Comparison of ENCODE assay signal across 15 mouse cellular contexts in the genomic region with DNA sequence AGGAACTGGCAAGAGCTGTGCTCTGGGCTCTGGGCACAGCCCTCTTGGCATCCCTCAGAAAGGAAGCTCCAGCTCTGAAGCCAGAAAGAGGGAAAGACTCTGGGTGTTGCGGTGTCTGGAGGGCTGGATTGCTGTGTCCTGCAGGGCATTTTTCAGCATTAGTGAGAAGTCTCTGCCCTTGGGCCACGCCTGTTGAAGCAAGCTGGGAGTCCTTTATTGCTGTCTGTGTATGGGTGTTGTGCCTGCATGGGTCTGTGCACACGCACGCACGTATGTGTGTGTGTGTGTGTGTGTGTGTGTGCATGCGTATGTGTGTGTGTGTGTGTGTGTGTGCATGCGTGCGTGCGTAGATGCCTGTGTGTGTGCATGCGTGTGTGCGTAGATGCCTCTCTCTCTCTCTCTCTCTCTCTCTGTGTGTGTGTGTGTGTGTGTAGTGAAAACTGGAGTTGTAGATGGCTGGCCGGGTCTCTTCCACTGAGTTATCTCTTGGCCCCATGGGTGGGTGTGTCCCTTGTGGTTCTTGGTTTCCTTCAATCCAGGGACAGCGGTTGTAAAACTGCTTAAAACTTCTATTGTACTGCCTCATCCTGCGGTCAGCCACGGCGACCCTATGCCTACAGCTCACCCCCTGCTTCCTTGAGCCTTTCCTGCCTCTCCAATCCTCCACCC. TPM values are rescaled to one million over a fixed set of nuclear protein-coding genes. Genes with fewer than 3 reads are reported as not detected.
DNase-seq lines count a peak whose midpoint lies in the region; ATAC-seq and TF ChIP-seq lines count a peak whose summit lies in the region.
"Had no signal": no experiment of that assay in that cellular context is flagged by ENCODE, and none has a peak within 500 bp of the region (broad histone marks: within the 10 kb centered on the region; RNA-seq: fewer than 3 reads in every experiment).

No protein-coding gene starts in this region.

- no peak overlapping the region for H3K27ac ChIP-seq in heart, embryonic 12.5 days (ENCODE audit: poor library complexity, severe bottlenecking)
- H3K27ac ChIP-seq in liver, embryonic 12.5 days = peak overlapping the region; percentile 89
- H3K27ac ChIP-seq: heart, embryonic 15.5 days; midbrain, embryonic 10.5 days; stomach, embryonic 15.5 days had no signal

- no peak overlapping the region for H3K4me2 ChIP-seq in heart, embryonic 12.5 days
- H3K4me2 ChIP-seq in liver, embryonic 12.5 days = peak overlapping the region; percentile 70
- H3K4me2 ChIP-seq: heart, embryonic 15.5 days; lung, embryonic 14.5 days; stomach, embryonic 15.5 days had no signal

- no peaks in the 10 kb centered on the region for H3K27me3 ChIP-seq in heart, embryonic 12.5 days (replicated peaks)
- no peaks in the 10 kb centered on the region for H3K27me3 ChIP-seq in G1E (ENCODE audit: insufficient read depth, low read length)
- H3K27me3 ChIP-seq in liver, embryonic 12.5 days (replicated peaks) = no peaks in the 10 kb centered on the region
- H3K27me3 ChIP-seq: heart, embryonic 15.5 days; stomach, embryonic 15.5 days had no signal

- H3K4me3 ChIP-seq in heart, embryonic 12.5 days = no peak overlapping the region
- peak overlapping the region; percentile 53; the same call in 1 of the 2 replicates for H3K4me3 ChIP-seq in G1E (ENCODE audit: low read depth, low read length)
- H3K4me3 ChIP-seq in liver, embryonic 12.5 days = peak overlapping the region; percentile 26; the same call in 1 of the 2 replicates
- H3K4me3 ChIP-seq: heart, embryonic 15.5 days; midbrain, embryonic 10.5 days; stomach, embryonic 15.5 days had no signal

- peaks cover 8% of the 10 kb centered on the region for H3K4me1 ChIP-seq in heart, embryonic 12.5 days (replicated peaks)
- peaks cover 50% of the 10 kb centered on the region for H3K4me1 ChIP-seq in G1E (ENCODE audit: insufficient read depth, low read depth, low read length)
- H3K4me1 ChIP-seq in liver, embryonic 12.5 days = peaks cover 46% of the 10 kb centered on the region

- no peak for DNase-seq in heart, postnatal 36 days
- peak; percentile 70 for DNase-seq in G1E (ENCODE audit: low spot score)
- peak; percentile 74 for DNase-seq in c-Kit-positive CD71-positive TER-119-positive erythroid progenitor cells, embryonic 14.5 days (ENCODE audit: low spot score)
- DNase-seq in right cerebral cortex, postnatal 36 days (ENCODE audit: low spot score in 2 of 2) = no peak
- no peak for DNase-seq in ovary, postnatal 14 days (ENCODE audit: low spot score)
- DNase-seq: lung, embryonic 14.5 days; right cerebral cortex, postnatal 4 days; thymus, postnatal 25 days had no signal

- peak; percentile 66 for ATAC-seq in heart, embryonic 12.5 days (ENCODE audit: insufficient number of reproducible peaks, low FRiP score)
- ATAC-seq in G1E (ENCODE audit: extremely low read depth, insufficient number of reproducible peaks, low FRiP score, poor library complexity, severe bottlenecking) = peak; percentile 91
- ATAC-seq in liver, embryonic 12.5 days = peak; percentile 91
- no peak for ATAC-seq in inflammation-experienced regulatory T-cells, adult 6 months

- TF ChIP-seq CTCF in G1E (IDR thresholded peaks at IDR 0.05; ENCODE audit: low read depth, low read length) = no peak

- H3K9ac ChIP-seq in heart, embryonic 12.5 days = no peak overlapping the region
- H3K9ac ChIP-seq in liver, embryonic 12.5 days = peak overlapping the region; percentile 39
- H3K9ac ChIP-seq: heart, embryonic 15.5 days; lung, embryonic 14.5 days; stomach, embryonic 15.5 days had no signal

- H3K9me3 ChIP-seq in heart, embryonic 12.5 days (replicated peaks) = no peaks in the 10 kb centered on the region
- H3K9me3 ChIP-seq in G1E (replicated peaks) = no peaks in the 10 kb centered on the region
- no peaks in the 10 kb centered on the region for H3K9me3 ChIP-seq in liver, embryonic 12.5 days (replicated peaks)
- H3K9me3 ChIP-seq: heart, embryonic 15.5 days; stomach, embryonic 15.5 days had no signal

- peaks cover 83% of the 10 kb centered on the region for H3K36me3 ChIP-seq in heart, embryonic 12.5 days
- H3K36me3 ChIP-seq in G1E (replicated peaks) = peaks cover 75% of the 10 kb centered on the region
- peaks cover 56% of the 10 kb centered on the region for H3K36me3 ChIP-seq in liver, embryonic 12.5 days

- intact Hi-C loops in heart, postnatal 36 days (cut with DNase I) = no loop called here

- WGBS in heart, embryonic 12.5 days = 77% methylated on average over 16 of the region's 16 CpGs
- 23% methylated on average over 15 of the region's 16 CpGs for WGBS in liver, embryonic 12.5 days (ENCODE audit: insufficient replicate concordance)

RNA-seq across cellular contexts. Expression of gene Nectin2, which starts 13.8 kb away (rescaled TPM):
- 99.1 and 101 TPM in 2 replicates for polyA plus RNA-seq in heart, embryonic 12.5 days (2016; fragmentation: Nextera tagmentation; extraction: Ambion mirVana)
- total RNA-seq in heart, postnatal 36 days (2021) = 10 to 100 TPM; 33.2 to 41.7 TPM
- total RNA-seq in G1E (2014; fragmentation: Nextera tagmentation) (14.2 and 17.2 TPM in 2 replicates), G1E (2017) (9.7 and 11.4 TPM in 2 replicates)
- polyA plus RNA-seq in G1E (2012) = 34.9 and 35.8 TPM in 2 replicates
- 31.9 and 34.4 TPM in 2 replicates for polyA plus RNA-seq in liver, embryonic 12.5 days (2016; fragmentation: Nextera tagmentation; extraction: Ambion mirVana)
- 1 to 10 TPM in 1 of 3 experiments, under 1 TPM in 1, not detected in 1; 0.13 to 1.0 TPM for polyA plus RNA-seq in inflammation-experienced regulatory T-cells, adult 6 months (2017; shearing (Covaris generic))

RNA-seq across cellular contexts. Expression of gene Tomm40, which starts 21.3 kb away (rescaled TPM):
- polyA plus RNA-seq in heart, embryonic 12.5 days (2016; fragmentation: Nextera tagmentation; extraction: Ambion mirVana) = 160 and 166 TPM in 2 replicates
- total RNA-seq in heart, postnatal 36 days (2021) = 100 to 1,000 TPM in 1 of 2 experiments, 10 to 100 TPM in 1; 97.7 to 102 TPM
- total RNA-seq in G1E (2014; fragmentation: Nextera tagmentation) (75.6 and 88.4 TPM in 2 replicates), G1E (2017) (49.1 and 56.9 TPM in 2 replicates)
- polyA plus RNA-seq in G1E (2012) = 377 and 386 TPM in 2 replicates
- 188 and 207 TPM in 2 replicates for polyA plus RNA-seq in liver, embryonic 12.5 days (2016; fragmentation: Nextera tagmentation; extraction: Ambion mirVana)
- polyA plus RNA-seq in inflammation-experienced regulatory T-cells, adult 6 months (2017; shearing (Covaris generic)) = 10 to 100 TPM in 1 of 3 experiments, 1 to 10 TPM in 2; 7.3 to 10.5 (median 8.0) TPM

RNA-seq across cellular contexts. Expression of gene Bcam, which starts 34.3 kb away (rescaled TPM):
- 232 and 245 TPM in 2 replicates for polyA plus RNA-seq in heart, embryonic 12.5 days (2016; fragmentation: Nextera tagmentation; extraction: Ambion mirVana)
- 100 to 1,000 TPM; 210 to 232 TPM for total RNA-seq in heart, postnatal 36 days (2021)
- total RNA-seq in G1E (2014; fragmentation: Nextera tagmentation) (not detected in 2 replicates), G1E (2017) (0.05 TPM in 1 of 2 replicates, not detected in the other)
- polyA plus RNA-seq in G1E (2012) = not detected in 2 replicates
- 11.1 and 11.3 TPM in 2 replicates for polyA plus RNA-seq in liver, embryonic 12.5 days (2016; fragmentation: Nextera tagmentation; extraction: Ambion mirVana)
- polyA plus RNA-seq in inflammation-experienced regulatory T-cells, adult 6 months (2017; shearing (Covaris generic)) = 1 to 10 TPM; 1.1 to 2.3 (median 1.2) TPM

RNA-seq across cellular contexts. Expression of gene Apoe, which starts 37.5 kb away (rescaled TPM):
- 399 and 400 TPM in 2 replicates for polyA plus RNA-seq in heart, embryonic 12.5 days (2016; fragmentation: Nextera tagmentation; extraction: Ambion mirVana)
- 100 to 1,000 TPM; 308 to 344 TPM for total RNA-seq in heart, postnatal 36 days (2021)
- total RNA-seq in G1E (2014; fragmentation: Nextera tagmentation) (7.4 and 8.1 TPM in 2 replicates), G1E (2017) (19.9 TPM in 2 replicates)
- 28.6 and 28.7 TPM in 2 replicates for polyA plus RNA-seq in G1E (2012)
- polyA plus RNA-seq in liver, embryonic 12.5 days (2016; fragmentation: Nextera tagmentation; extraction: Ambion mirVana) = 1,254 and 1,289 TPM in 2 replicates
- polyA plus RNA-seq in inflammation-experienced regulatory T-cells, adult 6 months (2017; shearing (Covaris generic)) = 10 to 100 TPM in 2 of 3 experiments, 1 to 10 TPM in 1; 8.7 to 11.9 (median 10.6) TPM

RNA-seq across cellular contexts. Expression of gene Apoc1, which starts 44.1 kb away (rescaled TPM):
- polyA plus RNA-seq in heart, embryonic 12.5 days (2016; fragmentation: Nextera tagmentation; extraction: Ambion mirVana) = 6.7 and 8.9 TPM in 2 replicates
- 1 to 10 TPM; 1.2 to 3.3 TPM for total RNA-seq in heart, postnatal 36 days (2021)
- 12.3 and 14.9 TPM in 2 replicates for total RNA-seq in G1E (2014; fragmentation: Nextera tagmentation)
- total RNA-seq in G1E (2017) = 4.8 and 7.0 TPM in 2 replicates
- 9.5 and 15.3 TPM in 2 replicates for polyA plus RNA-seq in G1E (2012)
- 190 and 197 TPM in 2 replicates for polyA plus RNA-seq in liver, embryonic 12.5 days (2016; fragmentation: Nextera tagmentation; extraction: Ambion mirVana)
- polyA plus RNA-seq in inflammation-experienced regulatory T-cells, adult 6 months (2017; shearing (Covaris generic)) = 1 to 10 TPM in 1 of 3 experiments, not detected in 2; 1.2 TPM
- polyA plus RNA-seq: C2C12 had no signal

Comparison
In these comparisons a context has a peak if more than half of its experiments do, and no peak if none do; other contexts are left out.
1. DNase-seq: peak in G1E (single experiment) and c-Kit-positive CD71-positive TER-119-positive erythroid progenitor cells, embryonic 14.5 days (single experiment); none in heart, postnatal 36 days (0 of 2), right cerebral cortex, postnatal 36 days (0 of 2) and ovary, postnatal 14 days (single experiment).
2. RNA of gene Nectin2, which starts 13.8 kb away (polyA plus RNA-seq): 99.1 to 101 TPM in heart, embryonic 12.5 days, 34.9 to 35.8 TPM in G1E and 31.9 to 34.4 TPM in liver, embryonic 12.5 days; 0.13 to 1.0 TPM in inflammation-experienced regulatory T-cells, adult 6 months; every median in the first group is over 10 times any median in the second.
3. RNA of gene Tomm40, which starts 21.3 kb away (polyA plus RNA-seq): 377 to 386 TPM in G1E, 188 to 207 TPM in liver, embryonic 12.5 days and 160 to 166 TPM in heart, embryonic 12.5 days; 7.3 to 10.5 TPM in inflammation-experienced regulatory T-cells, adult 6 months; every median in the first group is over 10 times any median in the second.
4. RNA of gene Bcam, which starts 34.3 kb away (polyA plus RNA-seq): 232 to 245 TPM in heart, embryonic 12.5 days; 11.1 to 11.3 TPM in liver, embryonic 12.5 days, 1.1 to 2.3 TPM in inflammation-experienced regulatory T-cells, adult 6 months and not detected in G1E; every median in the first group is over 10 times any median in the second.